Mouse (Mus musculus) cerebellum, postnatal 36 days (tissue): ENCODE results near the gene Snap23.
"Not testable (repeated sequence)": the region's sequence is repeated elsewhere in the genome, so short reads cannot be mapped to it uniquely, and the experiment has no call there.

Experiments
- DNase-seq, 2 experiments: peaks; one replicate each; pipeline ENCODE4 v3.0.0; 2021 to 2022; ENCODE audit warnings: mixed read lengths in 2 of 2

Snap23 gene

DNA sequence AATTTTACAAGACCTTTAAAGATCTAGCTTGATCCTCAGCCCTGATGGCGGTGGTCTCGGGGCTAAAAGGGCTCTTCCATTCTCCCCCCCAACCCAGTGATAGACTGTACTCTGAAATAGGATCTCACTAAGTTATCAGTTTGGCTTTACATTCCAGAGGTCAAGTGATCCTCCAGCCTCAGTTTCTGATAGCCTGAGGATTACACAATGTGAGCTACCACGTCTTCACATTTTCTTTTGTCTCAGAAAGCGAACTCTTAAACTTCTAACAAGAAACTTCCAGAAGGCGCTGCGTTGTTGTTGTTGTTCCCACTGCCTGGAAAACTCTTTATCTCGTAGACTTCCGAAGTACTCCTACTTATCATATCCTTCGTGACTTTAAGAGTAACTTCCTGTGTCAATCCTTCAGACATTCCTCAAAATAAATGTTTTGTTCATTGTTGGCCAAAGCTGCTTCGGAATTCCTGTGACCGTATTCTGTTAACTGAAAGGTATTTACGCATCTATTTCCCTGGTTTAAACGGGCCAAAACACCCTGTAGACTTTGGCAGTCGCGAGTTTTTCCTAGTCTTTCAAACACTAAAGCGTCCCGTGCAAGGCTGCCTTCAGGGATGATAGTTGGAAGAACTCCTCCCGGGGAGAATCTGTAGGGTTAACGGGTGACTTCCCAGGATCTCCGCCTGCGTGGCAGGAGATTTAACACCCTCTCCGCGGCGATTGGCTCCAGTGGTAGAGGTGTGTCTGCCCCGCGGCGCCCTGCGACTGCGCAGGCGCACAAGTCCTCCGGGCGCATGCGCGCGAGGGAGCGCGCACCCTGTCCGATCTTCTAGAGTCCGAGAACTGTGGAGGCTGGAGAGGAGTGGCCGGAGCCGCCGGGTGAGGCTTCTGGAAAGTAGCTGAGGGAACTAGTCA, at the start of gene Snap23:
TSS of gene Snap23 (plus strand) at position 786 of the 912 bp plus-strand sequence.
- DNase-seq: peak; percentile 95

DNA sequence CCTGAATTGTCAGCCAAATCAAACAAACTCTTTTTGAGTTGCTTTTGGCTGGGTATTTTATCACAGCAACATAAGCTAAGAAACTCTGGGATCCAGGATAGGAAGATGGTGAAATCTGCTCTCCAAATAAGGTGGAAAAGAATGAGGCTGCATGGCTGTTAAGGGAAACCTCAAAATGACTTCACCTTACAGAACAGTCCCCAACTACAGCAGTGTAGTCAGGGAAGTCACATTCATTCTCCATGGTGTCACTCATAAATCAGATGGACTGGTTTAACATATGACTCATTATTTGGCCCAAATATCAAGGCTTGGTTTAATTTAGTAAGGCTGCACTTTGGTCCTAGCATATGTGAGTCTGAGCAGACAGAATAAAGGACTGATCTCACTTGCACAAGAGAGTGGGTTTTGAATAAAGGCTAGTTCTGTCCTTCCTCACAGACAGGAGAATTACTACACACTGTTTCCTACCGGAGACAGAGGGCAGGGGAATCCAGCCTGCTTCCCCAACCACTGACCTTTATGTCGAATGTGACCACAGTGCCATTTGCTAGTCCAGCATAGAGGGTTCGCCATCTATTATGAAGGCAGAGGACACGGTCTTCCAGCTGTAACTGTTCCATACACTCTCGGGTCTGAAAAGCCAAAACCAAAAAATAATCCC, 48.8 kb upstream of the Snap23 start:
- no peak for DNase-seq

DNA sequence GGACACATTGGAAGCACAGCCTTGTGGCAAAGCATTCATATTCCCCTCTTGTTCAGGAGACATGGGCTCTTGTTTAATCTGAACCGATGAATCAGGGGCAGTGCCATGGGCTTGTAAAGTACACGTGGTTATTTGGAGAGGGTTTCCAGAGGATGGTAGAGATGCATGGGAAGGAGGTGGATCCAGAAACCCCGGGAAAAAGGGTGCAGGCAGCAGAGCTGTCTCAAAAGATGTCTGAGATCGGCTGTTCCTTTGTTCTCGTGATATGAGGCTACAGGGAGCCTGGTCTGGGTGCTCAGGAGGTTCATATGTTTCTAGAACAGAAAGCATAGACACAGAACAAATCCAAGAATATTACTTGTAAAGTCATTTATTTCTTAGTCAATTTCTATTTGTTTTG, 40.7 kb upstream of the Snap23 start:
- DNase-seq: no peak

DNA sequence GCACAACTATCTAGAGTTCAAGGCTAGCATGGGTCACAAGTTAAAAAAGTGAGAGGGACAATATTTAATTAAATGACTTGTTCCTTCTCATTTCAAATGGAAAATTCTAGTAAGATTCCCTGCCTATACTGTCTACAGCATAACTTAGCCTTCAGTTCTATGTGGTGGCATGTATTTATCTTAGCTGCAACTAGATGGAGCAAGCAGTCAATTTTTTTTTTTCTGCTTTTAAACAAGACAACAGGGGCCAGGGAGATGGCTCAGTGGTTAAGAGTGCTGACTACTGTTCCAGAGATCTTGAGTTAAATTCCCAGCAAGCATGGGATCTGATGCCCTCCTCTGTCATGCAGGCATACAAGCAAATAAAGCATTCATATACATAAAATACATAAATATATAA, 37.9 kb upstream of the Snap23 start:
- DNase-seq: no peak

DNA sequence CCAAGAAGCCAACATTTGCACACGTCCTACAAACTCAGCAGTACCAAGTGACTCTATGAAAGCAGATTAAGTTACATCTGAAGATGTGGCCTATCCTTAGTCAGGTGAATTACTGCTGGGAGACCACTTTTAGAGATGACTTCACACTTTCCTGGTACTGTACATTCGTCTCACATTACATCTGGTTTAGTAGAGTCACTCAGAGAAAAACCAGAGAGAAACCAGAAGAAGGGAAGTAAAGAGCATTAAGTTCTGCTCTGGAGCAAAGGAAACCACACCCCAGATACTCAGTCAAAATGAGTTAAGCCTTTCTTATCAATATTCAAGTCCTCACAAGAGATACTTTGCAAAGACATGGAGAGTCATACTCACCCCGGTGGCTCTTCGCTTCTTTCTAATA, 36.2 kb upstream of the Snap23 start:
- DNase-seq: no peak

DNA sequence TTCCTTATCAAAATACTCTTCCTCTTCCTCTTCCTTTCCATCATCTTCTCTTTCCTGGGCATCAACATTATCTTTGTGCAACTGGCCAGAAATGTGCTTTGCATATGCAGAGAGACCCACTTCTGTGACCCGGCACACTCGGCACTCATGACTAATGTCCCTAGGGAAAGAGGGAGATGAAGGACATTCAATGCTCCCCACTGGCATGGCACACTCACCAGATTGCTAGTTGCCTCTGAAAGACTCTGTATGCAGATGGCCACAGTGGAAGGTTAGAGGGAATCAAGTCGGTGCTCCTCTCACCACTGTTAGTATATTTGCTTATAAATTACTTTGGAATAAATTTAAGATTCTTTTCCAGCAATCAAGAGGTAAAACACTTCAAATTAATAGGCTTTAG, 28.1 kb upstream of the Snap23 start:
- DNase-seq: no peak

DNA sequence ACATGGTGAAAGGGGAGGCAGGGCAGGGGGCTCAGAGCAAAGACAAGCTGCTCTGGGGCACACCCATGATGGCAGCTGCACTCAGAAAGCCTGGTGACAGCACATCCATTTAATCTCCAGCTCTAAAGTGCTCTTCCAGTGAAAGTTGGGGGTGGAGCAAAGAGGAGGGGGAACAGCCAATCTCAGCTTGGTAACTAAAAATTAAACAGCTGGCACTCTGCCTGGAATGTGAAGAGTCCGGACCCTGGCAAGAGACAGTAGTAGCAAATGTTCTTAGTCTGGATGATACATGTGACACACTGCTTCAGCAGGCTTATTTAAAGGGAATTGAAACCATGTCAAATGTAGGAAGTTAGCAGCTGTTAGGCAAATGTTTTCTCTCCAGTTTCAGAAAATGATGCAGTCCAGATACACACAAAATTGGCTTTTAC, 27.7 kb upstream of the Snap23 start:
- peak; percentile 9 to 26 for DNase-seq

DNA sequence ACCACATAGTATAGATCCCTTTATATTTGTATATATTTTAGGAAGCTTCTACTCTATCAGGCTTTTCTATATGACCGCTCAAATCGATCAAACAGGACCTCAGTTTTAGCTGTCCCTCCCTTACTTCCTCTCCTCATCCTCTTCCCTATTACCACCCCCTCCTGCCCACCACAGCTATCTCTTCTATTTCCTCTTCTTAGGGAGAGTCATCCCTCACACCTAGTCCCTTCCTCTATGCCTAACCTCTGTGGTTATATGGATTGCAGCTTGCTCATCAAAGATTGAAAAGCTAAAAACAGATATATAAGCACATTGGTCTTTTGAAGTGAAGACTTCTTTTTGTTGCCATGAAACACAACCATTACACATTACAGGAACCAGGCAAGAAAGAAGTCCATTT, 22.7 kb upstream of the Snap23 start:
- DNase-seq: no peak

DNA sequence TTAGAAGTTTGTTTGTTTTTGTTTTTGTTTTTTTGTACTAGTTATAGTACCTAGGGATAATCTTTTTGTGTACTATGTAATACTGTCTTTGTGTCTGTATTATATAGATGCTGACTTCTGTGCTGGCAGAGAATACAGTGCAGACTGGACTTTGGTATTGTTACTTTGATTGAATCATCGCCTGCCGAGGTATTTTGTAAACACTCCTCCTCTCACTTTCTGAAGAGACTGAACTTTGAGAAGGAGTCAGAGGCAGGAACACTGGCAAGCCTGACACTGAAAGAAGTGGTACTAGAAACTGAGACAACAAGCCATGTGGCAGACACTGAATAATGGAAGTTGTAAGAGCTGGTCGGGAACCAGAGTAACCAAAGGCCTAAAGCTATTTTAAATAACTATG, 10.6 kb upstream of the Snap23 start:
- DNase-seq: no peak

DNA sequence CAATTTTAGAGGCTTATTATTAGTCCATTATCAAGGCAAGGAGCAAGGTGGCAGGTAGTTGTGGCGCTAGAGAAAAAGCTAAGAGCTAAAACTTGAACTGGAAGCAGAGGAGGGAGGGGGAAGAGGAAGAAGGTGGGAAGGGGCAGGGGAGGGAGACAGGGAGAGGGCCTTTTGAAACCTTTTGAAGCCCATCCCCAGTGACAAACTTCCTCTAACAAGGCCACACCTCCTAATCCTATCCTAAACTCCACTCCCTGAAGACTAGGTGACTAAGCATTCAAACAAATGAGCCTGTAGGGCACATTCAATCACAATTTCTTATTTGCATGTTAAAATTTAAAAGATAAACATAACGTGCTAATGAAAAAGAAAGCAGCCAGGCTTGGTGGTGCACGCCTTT, 8.7 kb upstream of the Snap23 start:
- DNase-seq: no peak

DNA sequence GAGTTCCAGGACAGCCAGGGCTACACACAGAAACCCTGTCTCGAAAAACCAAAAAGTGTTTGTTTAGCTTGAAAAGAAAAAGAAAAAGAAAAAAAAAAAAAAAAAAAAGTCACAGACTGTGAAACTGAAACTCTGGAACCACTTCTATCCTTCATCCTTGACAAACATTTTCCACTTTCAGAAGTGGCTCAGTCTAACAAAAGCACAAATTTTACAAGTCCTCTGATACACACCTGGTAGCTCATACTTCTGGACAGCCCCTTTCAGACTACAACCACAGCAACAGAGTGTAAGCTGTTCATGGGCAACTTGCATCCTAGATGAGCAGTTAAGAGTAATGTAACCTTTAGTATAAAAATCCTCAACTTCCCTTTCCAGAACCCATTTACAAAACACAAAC, 5.9 kb upstream of the Snap23 start:
- DNase-seq: no peak

DNA sequence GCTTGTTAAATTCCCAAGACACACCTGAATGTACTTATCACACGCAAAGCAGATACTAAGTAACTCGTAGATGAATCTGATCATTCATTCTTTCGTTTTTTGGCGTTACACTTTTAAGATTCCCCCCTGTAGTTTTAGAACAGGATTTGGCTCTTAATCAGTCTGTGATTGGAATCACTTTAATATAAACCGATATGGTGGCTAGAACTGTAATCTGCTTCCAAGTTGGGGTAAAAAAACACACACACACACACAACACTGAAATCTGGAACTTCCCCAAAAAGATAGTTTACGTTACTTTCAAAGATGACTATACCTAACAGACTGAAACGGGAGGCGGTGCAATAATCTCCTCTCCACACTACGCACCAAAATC, 4.6 kb upstream of the Snap23 start:
- no peak for DNase-seq

DNA sequence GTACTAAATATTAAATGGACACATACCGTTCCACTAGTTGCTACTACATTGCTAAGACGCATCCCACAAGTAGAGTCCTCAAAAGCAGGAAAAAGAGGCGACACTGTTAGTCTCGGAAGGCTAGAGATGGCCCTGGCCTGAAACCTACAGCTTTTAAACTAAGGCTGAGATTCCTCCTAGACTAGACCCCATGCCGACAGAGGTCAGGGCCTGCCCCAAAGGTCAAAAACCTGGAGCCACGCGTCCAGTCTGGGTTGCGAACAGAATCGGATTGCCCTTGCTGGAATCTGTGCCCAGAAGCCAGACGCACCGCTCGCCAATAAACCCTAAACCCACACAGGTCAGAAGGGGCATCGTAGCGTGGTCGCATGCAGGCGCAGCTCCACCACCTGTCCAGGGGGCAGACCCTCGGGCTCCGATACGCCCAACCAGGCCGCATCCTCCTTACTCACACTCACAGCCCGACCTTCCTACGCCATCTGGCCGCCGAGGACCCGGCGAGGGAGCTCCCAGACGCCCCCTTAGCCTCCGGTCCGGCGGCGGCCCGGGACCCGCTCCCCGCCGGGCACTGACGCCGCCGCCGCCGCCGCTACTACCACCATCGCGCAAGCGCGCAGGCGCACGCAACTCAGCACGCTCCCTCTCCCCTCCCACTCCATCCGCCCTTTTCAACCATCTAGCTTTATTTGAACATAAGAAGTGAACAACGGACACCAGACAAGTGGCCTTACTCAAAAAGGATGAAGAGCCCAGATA, 4.1 kb upstream of the Snap23 start, which contains the start of gene Zfp106:
TSS of gene Zfp106 (minus strand) at position 609 of the 756 bp plus-strand sequence.
- peak; percentile 85 to 88 for DNase-seq

DNA sequence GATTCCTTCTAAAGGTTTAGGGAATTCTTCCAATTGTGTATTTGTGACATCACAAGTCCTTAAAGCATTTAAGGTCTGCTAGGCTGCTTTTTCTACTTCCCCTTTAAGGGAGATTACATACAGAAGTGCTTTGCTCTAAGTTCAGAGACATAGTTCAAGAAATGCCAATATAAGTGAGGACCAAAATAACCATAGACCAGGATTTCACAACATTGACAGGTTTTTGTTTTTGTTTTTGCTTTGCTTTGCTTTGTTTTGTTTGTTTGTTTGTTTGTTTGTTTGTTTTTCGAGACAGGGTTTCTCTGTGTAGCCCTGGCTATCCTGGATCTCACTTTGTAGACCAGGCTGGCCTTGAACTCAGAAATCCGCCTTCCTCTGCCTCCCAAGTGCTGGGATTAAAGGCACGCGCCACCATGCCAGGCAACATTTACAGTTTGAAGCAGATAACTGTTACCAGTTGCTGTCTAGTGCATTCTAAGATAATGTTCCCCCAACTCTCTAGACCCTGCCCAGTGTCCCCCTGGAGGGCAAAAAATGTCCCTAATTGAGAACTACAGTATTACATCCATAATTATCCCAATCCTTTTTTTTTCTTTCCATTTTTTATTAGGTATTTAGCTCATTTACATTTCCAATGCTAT, 2.8 kb upstream of the Snap23 start:
- DNase-seq: not testable (repeated sequence)

DNA sequence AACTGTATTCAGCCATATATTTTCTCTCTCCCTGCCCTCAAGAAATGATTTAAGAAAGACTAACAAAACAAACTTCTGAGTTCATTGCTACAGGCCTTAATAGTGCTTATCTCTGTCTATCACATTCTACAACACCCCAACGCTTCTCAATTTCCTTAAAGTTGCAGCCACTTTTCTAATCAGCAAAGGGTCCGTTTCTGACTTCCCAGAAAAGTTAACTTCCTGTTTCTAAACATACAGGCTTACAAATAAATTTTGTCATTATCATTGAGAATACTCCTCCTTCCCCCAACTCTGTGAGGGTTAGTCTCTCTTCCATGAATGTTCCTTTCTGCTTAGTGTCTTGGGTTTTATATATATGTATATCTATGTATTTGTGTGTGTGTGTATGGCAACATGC, 2.1 kb upstream of the Snap23 start:
- DNase-seq: no peak

DNA sequence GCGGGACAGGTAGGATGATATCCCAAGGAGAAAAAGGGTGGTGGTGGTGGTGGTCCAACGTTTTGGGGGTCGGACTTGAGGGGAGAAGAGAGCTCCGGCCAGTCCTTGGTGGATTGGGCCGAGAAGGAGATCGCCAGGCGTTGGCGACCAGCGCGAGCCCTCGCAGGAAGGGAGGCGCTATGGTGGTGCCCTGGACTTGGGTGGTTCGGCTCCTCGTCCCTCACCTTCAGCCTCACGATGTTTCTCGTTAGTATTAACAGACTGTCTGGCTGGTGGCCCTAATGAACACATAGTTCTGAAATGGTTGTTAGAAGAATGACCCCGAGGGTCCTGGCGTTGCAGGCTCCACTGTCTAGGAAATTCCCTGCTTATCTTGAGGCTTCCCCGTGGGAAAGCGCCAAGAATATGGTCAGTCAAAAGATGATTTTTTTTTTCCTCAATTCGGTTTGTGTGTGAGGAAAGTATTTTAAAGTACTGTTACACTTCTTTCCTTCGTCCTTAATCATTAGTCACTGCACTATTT, 388 bp downstream of the Snap23 start:
- DNase-seq: no peak

DNA sequence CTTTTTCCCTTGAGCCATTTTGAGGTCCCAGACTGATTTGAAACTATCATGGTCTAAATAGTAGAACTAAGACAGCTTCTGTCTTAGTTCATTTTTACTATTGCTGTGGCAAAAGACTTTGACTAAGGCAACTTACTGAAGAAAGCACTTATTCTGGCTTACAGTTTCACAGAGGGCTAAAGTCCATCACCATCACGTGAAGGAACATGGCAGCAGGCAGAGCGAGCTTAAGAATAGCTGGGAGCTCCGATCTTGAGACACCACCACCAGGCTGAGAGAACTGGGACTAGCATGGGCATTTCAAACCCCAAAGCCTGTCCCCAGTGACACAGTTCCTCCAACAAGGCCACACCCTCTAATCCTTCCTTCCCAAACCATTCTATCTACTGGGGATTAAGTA, 3.6 kb downstream of the Snap23 start:
- no peak for DNase-seq

DNA sequence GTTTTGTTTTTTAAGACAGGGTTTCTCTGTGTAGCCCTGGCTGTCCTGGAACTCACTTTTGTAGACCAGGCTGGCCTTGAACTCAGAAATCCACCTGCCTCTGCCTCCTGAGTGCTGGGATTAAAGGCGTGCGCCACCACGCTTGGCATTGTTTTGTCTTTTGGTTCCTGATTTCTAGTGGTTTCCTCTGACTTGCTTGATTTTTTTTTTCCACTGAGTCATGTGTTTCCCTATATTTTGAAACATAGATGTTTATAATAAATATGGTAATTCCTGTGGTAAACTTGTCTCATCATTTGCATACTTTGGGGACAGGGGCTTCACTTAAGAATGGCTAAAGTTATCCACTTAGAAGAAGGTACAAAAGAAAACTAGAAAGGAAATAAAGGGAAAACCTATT, 4.7 kb downstream of the Snap23 start:
- DNase-seq: not testable (repeated sequence)

DNA sequence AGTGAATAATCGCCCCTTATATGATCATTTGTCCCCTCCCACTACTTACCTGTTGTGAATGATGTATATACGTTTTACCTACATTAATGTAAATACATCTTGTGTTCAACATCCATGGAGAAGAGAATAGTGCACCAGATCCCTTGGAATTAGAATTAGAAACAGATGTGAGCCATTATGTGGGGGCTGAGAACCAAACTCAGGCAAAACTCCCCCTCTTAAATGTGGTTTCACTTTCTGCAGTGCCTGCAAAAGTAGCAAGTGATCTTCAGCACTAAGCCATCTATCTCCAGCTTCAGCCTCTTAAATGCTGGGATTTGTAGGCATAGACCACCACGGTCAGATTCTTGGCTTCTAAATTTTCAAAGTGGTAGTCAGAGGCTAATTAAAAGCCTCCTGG, 7.7 kb downstream of the Snap23 start:
- DNase-seq: no peak

DNA sequence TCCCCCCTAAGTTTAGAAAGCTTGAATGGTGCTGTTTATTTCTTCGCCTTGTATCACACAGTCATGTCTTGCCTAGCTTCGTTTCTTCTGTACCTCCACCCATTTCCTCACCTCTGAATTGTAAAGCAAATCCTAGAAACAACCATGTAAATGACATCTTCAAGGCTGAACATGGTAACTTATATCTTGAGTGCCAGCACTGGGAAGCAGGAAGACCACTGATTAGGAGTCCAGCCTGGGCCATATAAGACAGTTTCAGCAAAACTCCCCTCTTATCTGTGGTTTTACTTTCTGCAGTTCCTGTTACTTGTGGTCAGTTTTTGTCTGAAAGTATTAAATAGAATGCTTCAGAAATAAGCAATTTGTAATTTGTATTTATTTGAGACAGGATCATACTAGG, 8.5 kb downstream of the Snap23 start:
- no peak for DNase-seq

DNA sequence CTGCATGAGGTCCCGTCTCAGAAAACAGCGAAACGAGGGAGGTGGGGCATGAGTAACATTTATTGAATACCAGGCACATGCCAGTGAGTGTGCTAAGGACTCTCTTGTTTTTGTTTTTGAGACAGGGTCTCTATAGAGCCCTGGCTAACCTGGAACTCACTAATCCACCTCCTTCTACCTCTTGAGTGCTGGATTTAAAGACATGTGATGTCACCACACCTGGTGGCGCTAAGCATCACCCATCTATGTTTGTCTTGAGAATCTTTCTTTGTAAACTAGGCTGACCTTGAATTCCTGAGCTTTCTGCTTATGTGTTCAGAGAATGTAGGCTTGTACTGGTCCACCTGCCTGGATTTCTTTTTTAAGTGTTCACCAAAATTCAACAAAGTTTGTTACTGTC, 10.3 kb downstream of the Snap23 start:
- no peak for DNase-seq

DNA sequence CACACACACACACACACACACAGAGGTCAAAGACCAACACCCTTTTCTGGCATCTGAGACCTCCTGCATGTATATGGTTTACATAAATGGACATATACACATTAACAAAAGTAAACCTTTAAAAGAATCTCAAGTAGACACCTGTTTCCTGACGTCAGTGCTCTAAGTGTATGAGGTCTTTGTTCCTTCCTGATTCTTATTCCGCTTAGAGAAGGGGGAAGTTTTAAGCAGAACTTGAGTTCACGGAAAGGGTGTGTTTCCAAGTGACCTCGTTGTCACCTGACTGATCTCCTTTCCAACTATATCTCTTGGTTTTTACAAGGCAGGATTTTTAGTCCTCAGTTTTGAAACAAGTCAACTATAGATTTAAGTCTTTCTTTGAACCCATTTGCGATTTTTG, 10.8 kb downstream of the Snap23 start:
- no peak for DNase-seq

DNA sequence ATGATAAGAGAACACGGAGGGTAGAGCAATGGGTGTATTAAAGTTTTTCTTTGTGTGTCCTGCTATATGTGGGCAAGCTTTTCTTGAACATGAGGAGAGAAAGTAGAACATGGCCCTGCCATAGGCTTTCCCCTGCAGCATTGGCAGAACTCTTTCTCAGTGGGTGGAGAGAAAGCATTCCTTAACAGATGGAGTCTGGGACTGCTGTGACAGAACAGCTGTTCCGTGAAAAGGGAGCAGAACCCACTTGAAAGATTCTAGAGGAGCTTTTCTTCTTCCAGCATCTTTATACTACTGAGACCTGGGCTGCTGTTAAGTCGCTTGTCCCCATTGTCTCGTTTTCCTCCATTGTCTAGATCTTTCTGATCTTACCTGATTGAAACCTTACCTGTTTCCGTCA, 22.3 kb downstream of the Snap23 start:
- no peak for DNase-seq
